Mouse (Mus musculus): ENCODE measurements around the gene Ift80. TPM values are rescaled to one million over a fixed set of nuclear protein-coding genes. Genes with fewer than 3 reads are reported as not detected.
A peak's percentile ranks its signal among the peaks of the same experiment; 100 is the strongest.
"Not testable (repeated sequence)": the region's sequence is repeated elsewhere in the genome, so short reads cannot be mapped to it uniquely, and the experiment has no call there.

Ift80 gene
- polyA plus RNA-seq, 1 experiment from 2014 or later: 6.6 TPM

DNA sequence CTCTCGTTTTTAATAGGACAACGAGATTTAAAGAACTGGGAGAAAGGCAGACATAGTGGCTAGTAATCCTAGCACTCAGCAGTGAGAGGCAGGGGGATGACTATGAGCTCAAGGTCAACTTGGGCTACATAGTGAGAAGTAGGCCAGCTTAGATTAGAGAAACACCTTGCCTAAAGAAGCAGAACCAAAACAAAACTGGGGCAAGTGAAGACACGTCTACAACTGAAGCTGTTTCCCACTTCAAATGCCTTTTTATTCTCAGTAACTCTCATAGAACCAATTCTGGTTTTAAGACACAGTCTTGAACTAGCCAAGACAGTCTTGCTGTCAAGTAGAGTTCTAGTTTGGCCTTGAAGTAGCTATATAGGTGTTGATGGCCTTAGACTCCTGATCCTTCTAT lies 67.7 kb downstream of the Ift80 start:
- 79% methylated on average over 3 of the region's 3 CpGs for WGBS (ENCODE audit: insufficient replicate concordance)

DNA sequence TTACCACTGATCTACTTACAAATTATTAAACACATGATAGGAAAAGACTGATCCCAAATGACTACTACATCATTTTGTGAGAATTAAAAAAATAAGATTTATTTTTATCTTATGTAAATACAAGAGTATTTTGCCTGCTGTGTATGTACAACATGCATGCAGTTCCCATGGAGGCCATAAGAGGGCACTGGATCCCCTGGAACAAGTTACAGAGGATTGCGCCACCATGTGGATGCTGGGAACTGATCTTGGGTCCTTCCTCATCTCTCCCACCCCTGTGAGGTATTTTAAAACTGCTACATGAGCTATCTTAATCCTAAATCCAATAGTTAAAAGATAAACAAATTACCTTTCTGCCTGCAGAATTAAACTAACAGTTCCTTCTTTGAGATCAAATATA lies 68.9 kb downstream of the Ift80 start:
- no peak overlapping the region for H3K4me3 ChIP-seq (ENCODE audit: low read depth, low read length)
- H3K36me3 ChIP-seq (ENCODE audit: control insufficient read depth, insufficient read depth): peaks cover 3% of the 10 kb centered on the region
- H3K4me1 ChIP-seq (ENCODE audit: control insufficient read depth, low read depth, low read length): no peaks in the 10 kb centered on the region
- H3K9me3 ChIP-seq (replicated peaks; ENCODE audit: control insufficient read depth, low read length): no peaks in the 10 kb centered on the region
- H3K9ac ChIP-seq (ENCODE audit: low read depth, low read length): no peak overlapping the region
- ATAC-seq (ENCODE audit: low read depth): no peak
- WGBS (ENCODE audit: insufficient replicate concordance): 96% methylated on average over 1 of the region's 1 CpGs
- no peak overlapping the region for H3K4me2 ChIP-seq (ENCODE audit: low read depth, low read length)
- H3K27ac ChIP-seq (ENCODE audit: low read length): no peak overlapping the region
- H3K27me3 ChIP-seq (ENCODE audit: control insufficient read depth, insufficient read depth, low read depth, low read length): no peaks in the 10 kb centered on the region

More for the DNA sequence above, 67.7 kb downstream of the Ift80 start:
- Histone ChIP-seq H3K27ac (ENCODE audit: low read length) (no peak overlapping the region), H3K4me3 (ENCODE audit: low read depth, low read length) (no peak overlapping the region), H3K27me3 (ENCODE audit: control insufficient read depth, insufficient read depth, low read depth, low read length) (no peaks in the 10 kb centered on the region), H3K4me1 (ENCODE audit: control insufficient read depth, low read depth, low read length) (no peaks in the 10 kb centered on the region), H3K9me3 (replicated peaks; ENCODE audit: control insufficient read depth, low read length) (no peaks in the 10 kb centered on the region), H3K9ac (ENCODE audit: low read depth, low read length) (no peak overlapping the region), H3K4me2 (ENCODE audit: low read depth, low read length) (no peak overlapping the region), H3K36me3 (ENCODE audit: control insufficient read depth, insufficient read depth) (peaks cover 3% of the 10 kb centered on the region)
- ATAC-seq (ENCODE audit: low read depth): no peak

DNA sequence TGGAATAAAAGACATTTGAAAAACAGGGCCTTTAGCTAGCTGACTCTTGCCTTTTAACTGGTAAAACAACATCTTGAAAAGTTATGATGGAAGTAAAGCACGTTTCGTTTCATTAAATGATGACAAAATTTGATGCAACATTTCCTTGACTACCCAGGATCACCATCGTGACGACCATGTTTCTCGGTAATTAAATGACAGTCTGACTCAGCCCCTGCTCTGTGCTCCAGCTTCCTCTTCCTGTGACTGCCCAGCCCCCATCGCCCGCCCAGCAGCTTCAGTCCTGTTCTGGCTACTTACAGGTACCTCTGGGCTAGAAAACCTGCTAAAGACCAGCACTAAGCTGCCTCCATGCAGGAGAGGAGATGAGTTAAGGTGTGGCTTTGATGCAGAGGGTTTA lies 70.1 kb downstream of the Ift80 start:
- 67% methylated on average over 7 of the region's 7 CpGs for WGBS (ENCODE audit: insufficient replicate concordance)
- no peaks in the 10 kb centered on the region for H3K4me1 ChIP-seq (ENCODE audit: control insufficient read depth, low read depth, low read length)
- H3K27ac ChIP-seq (ENCODE audit: low read length): no peak overlapping the region
- H3K4me2 ChIP-seq (ENCODE audit: low read depth, low read length): no peak overlapping the region
- H3K27me3 ChIP-seq (ENCODE audit: control insufficient read depth, insufficient read depth, low read depth, low read length): no peaks in the 10 kb centered on the region
- H3K9ac ChIP-seq (ENCODE audit: low read depth, low read length): no peak overlapping the region
- ATAC-seq (ENCODE audit: low read depth): no peak
- no peak overlapping the region for H3K4me3 ChIP-seq (ENCODE audit: low read depth, low read length)
- no peaks in the 10 kb centered on the region for H3K9me3 ChIP-seq (replicated peaks; ENCODE audit: control insufficient read depth, low read length)
- peaks cover 3% of the 10 kb centered on the region for H3K36me3 ChIP-seq (ENCODE audit: control insufficient read depth, insufficient read depth)

DNA sequence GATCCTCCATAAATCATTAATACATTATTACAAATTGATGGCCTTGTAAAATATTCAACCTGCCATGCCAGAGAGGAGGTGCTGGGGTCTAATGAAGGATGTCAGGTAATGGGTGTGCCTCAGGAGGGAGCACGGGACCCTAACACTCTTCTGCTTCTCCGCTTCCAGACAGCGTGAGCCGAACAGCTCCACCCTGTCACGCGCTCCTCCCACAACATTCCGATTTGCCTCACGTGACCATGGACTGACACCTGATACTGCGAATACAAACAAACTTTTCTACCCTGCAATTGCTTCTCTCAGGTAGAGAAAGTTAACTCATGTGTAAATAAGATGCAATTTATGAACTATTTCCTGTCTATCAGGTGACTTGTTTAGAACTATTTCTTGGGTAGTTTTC lies 75.8 kb downstream of the Ift80 start:
- ATAC-seq (ENCODE audit: low read depth): no peak
- no peaks in the 10 kb centered on the region for H3K9me3 ChIP-seq (replicated peaks; ENCODE audit: control insufficient read depth, low read length)
- no peaks in the 10 kb centered on the region for H3K27me3 ChIP-seq (ENCODE audit: control insufficient read depth, insufficient read depth, low read depth, low read length)
- no peaks in the 10 kb centered on the region for H3K36me3 ChIP-seq (ENCODE audit: control insufficient read depth, insufficient read depth)
- H3K9ac ChIP-seq (ENCODE audit: low read depth, low read length): no peak overlapping the region
- no peak overlapping the region for H3K4me2 ChIP-seq (ENCODE audit: low read depth, low read length)
- H3K4me3 ChIP-seq (ENCODE audit: low read depth, low read length): no peak overlapping the region
- WGBS (ENCODE audit: insufficient replicate concordance): 77% methylated on average over 9 of the region's 9 CpGs
- no peaks in the 10 kb centered on the region for H3K4me1 ChIP-seq (ENCODE audit: control insufficient read depth, low read depth, low read length)
- H3K27ac ChIP-seq (ENCODE audit: low read length): no peak overlapping the region

DNA sequence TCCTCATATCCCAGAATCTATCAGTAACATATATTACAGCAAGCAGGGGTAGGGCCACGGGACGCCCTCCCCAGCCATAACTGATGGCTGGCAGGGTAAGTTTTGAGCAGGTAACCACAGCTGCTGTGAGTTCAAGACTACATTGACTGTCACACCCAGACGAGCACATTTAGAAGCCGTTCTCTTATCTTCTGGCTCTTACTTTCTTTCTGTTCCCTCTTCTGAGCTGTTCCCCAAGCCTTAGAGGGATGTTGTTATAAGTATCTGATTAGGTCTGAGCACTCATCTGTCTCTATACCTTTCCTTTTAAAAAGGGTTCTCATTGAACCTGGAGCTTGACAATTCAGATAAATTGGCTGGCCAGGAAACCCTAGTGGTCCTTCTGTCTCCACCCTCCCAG lies 96.9 kb downstream of the Ift80 start:
- Histone ChIP-seq H3K36me3 (ENCODE audit: control insufficient read depth, insufficient read depth) (no peaks in the 10 kb centered on the region), H3K27ac (ENCODE audit: low read length) (no peak overlapping the region), H3K4me3 (ENCODE audit: low read depth, low read length) (no peak overlapping the region), H3K4me1 (ENCODE audit: control insufficient read depth, low read depth, low read length) (no peaks in the 10 kb centered on the region), H3K9ac (ENCODE audit: low read depth, low read length) (no peak overlapping the region), H3K9me3 (replicated peaks; ENCODE audit: control insufficient read depth, low read length) (no peaks in the 10 kb centered on the region), H3K4me2 (ENCODE audit: low read depth, low read length) (no peak overlapping the region), H3K27me3 (ENCODE audit: control insufficient read depth, insufficient read depth, low read depth, low read length) (no peaks in the 10 kb centered on the region)
- ATAC-seq (ENCODE audit: low read depth): no peak
- WGBS (ENCODE audit: insufficient replicate concordance): 58% methylated on average over 4 of the region's 4 CpGs

DNA sequence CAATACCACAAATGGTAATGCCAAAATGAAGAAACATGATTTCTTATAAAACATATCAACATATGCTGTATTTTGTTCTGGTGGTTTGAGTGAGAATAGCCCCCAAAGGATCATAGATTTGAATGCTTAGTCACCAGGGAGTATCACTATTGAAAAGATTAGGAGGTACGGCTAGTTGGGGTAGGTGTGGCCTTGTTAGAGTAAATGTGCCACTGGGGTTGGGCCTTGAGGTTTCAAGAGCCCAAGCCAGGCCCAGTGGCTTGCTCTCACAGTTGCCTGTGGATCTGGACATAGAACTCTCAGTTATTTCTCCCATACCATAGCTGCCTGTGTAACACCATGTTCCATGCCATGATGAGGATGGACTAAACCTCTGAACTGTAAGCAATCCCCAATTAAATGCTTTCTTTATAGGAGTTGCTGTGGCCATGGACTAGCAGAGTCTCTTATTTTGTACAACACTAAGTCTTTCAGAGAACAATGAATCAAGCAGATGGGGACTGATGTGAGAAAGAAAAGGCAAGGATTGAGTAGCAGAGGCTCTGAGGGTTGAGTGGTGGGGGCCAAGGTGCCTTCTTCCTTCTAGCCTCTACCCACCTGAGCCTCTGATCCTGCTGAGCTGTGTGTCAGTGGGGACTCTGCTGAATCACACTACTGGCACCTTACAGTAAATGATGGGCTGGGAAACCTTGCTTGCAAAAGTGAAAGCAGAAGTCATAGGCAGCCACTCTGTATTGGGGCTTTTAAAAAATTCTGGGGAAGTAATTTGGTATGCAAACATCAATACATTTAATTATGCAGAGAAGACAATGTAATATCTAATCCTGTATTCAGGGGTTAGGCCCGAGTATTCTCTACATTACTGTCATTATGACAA lies 99.2 kb downstream of the Ift80 start:
- Histone ChIP-seq H3K4me1 (ENCODE audit: control insufficient read depth, low read depth, low read length) (no peaks in the 10 kb centered on the region), H3K36me3 (ENCODE audit: control insufficient read depth, insufficient read depth) (no peaks in the 10 kb centered on the region), H3K27me3 (ENCODE audit: control insufficient read depth, insufficient read depth, low read depth, low read length) (no peaks in the 10 kb centered on the region), H3K4me2 (ENCODE audit: low read depth, low read length) (no peak overlapping the region), H3K9me3 (replicated peaks; ENCODE audit: control insufficient read depth, low read length) (no peaks in the 10 kb centered on the region), H3K4me3 (ENCODE audit: low read depth, low read length) (no peak overlapping the region), H3K27ac (ENCODE audit: low read length) (no peak overlapping the region), H3K9ac (ENCODE audit: low read depth, low read length) (no peak overlapping the region)
- ATAC-seq (ENCODE audit: low read depth): no peak
- 55% methylated on average over 2 of the region's 2 CpGs for WGBS (ENCODE audit: insufficient replicate concordance)

DNA sequence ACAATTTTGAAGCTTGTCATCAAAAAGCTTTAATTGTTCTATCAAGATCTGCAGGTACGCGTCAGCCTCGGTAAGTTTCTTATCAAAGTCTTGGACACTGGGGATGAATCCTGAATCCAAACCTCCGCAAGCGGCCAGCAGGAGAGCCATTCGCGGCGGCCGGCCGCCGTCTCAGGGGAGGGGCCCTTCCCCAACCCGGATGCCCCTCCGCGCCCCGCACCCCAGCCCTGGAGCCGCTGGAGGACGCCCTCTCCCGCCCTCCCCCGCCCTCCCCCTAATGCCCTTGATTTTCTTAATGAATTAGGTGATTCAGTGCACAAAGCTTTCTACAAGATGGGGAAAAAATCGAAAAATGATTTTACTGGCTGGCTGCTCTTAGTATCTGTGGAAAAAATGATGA lies 101.7 kb downstream of the Ift80 start:
- H3K4me2 ChIP-seq (ENCODE audit: low read depth, low read length); H3K9me3 ChIP-seq (replicated peaks; ENCODE audit: control insufficient read depth, low read length); H3K9ac ChIP-seq (ENCODE audit: low read depth, low read length); H3K27ac ChIP-seq (ENCODE audit: low read length); H3K4me1 ChIP-seq (ENCODE audit: control insufficient read depth, low read depth, low read length); H3K27me3 ChIP-seq (ENCODE audit: control insufficient read depth, insufficient read depth, low read depth, low read length); H3K36me3 ChIP-seq (ENCODE audit: control insufficient read depth, insufficient read depth); H3K4me3 ChIP-seq (ENCODE audit: low read depth, low read length): not testable (repeated sequence)
- ATAC-seq (ENCODE audit: low read depth): peak; percentile 83
- 89% methylated on average over 19 of the region's 20 CpGs for WGBS (ENCODE audit: insufficient replicate concordance)

DNA sequence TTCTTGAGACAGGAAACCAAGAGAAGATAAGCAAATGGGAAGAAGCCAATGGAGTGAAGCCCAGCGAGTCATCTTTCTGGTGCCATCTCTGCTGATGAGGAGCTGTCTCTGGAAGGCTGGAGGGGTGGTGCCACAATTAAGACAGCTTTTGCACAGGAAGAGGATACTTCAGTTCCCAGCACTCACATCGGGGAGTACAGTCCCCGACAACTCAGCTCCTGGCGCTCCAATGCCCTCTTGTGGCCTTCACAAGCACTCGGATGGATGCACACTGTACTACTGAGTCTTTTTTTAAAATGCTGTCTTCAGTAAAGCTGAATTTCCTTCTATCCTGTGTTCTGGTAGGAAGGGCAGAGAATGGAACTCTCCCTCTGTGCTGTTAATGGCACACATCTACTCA lies 107.2 kb downstream of the Ift80 start:
- no peak overlapping the region for H3K27ac ChIP-seq (ENCODE audit: low read length)
- no peaks in the 10 kb centered on the region for H3K36me3 ChIP-seq (ENCODE audit: control insufficient read depth, insufficient read depth)
- H3K27me3 ChIP-seq (ENCODE audit: control insufficient read depth, insufficient read depth, low read depth, low read length): no peaks in the 10 kb centered on the region
- WGBS (ENCODE audit: insufficient replicate concordance): 64% methylated on average over 5 of the region's 5 CpGs
- no peak for ATAC-seq (ENCODE audit: low read depth)
- no peaks in the 10 kb centered on the region for H3K9me3 ChIP-seq (replicated peaks; ENCODE audit: control insufficient read depth, low read length)
- no peak overlapping the region for H3K4me2 ChIP-seq (ENCODE audit: low read depth, low read length)
- H3K9ac ChIP-seq (ENCODE audit: low read depth, low read length): no peak overlapping the region
- H3K4me3 ChIP-seq (ENCODE audit: low read depth, low read length): no peak overlapping the region
- H3K4me1 ChIP-seq (ENCODE audit: control insufficient read depth, low read depth, low read length): no peaks in the 10 kb centered on the region; the same call in 1 of the 2 replicates

DNA sequence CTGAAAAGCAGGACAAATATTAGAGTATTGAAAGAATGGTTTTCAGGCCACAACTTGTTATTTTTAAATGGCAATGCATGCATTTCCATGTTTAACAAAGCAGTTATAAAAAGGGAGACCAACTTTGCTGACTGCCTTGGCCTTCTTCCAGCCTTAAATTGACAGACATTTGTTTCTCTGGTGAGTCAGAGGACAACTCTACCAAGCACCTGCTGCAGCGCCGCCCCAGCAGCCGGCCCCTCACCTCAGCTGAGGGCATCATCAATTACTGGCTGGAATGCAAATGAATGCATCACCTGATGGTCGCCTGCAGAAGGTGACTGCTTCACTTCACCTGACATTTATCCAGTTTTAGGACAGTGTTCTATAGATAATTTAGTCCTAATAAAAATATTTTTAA lies 108.9 kb downstream of the Ift80 start:
- H3K4me3 ChIP-seq (ENCODE audit: low read depth, low read length): no peak overlapping the region
- no peak overlapping the region for H3K9ac ChIP-seq (ENCODE audit: low read depth, low read length)
- no peaks in the 10 kb centered on the region for H3K36me3 ChIP-seq (ENCODE audit: control insufficient read depth, insufficient read depth)
- no peak overlapping the region for H3K4me2 ChIP-seq (ENCODE audit: low read depth, low read length)
- H3K4me1 ChIP-seq (ENCODE audit: control insufficient read depth, low read depth, low read length): no peaks in the 10 kb centered on the region; the same call in 1 of the 2 replicates
- 78% methylated on average over 4 of the region's 4 CpGs for WGBS (ENCODE audit: insufficient replicate concordance)
- H3K9me3 ChIP-seq (replicated peaks; ENCODE audit: control insufficient read depth, low read length): no peaks in the 10 kb centered on the region
- no peaks in the 10 kb centered on the region for H3K27me3 ChIP-seq (ENCODE audit: control insufficient read depth, insufficient read depth, low read depth, low read length)
- no peak for ATAC-seq (ENCODE audit: low read depth)
- H3K27ac ChIP-seq (ENCODE audit: low read length): no peak overlapping the region
